Mouse (Mus musculus) ES-E14 (cell line): ENCODE results near the gene Nfatc2.

ENCODE experiments used
- HCFC1 ChIP-seq: IDR thresholded peaks from 2 replicates; pipeline ENCODE4 v1.6.1; 2012; ENCODE audit warnings: low read length, inconsistent platforms, borderline replicate concordance; ENCODE audit not compliant: insufficient read depth
- MAFK ChIP-seq: IDR thresholded peaks from 2 replicates; pipeline ENCODE4 v1.6.1; 2014; ENCODE audit warnings: mild to moderate bottlenecking, low read depth, low read length, inconsistent platforms; ENCODE audit not compliant: insufficient read depth
- ZC3H11A ChIP-seq: IDR thresholded peaks from 2 replicates; pipeline ENCODE4 v1.6.1; 2012; ENCODE audit warnings: low read depth, mild to moderate bottlenecking, inconsistent platforms, low read length, borderline replicate concordance
- ZNF384 ChIP-seq: IDR thresholded peaks from 2 replicates; pipeline ENCODE4 v1.6.1; 2012; ENCODE audit warnings: low read depth, low read length, inconsistent platforms

DNA sequence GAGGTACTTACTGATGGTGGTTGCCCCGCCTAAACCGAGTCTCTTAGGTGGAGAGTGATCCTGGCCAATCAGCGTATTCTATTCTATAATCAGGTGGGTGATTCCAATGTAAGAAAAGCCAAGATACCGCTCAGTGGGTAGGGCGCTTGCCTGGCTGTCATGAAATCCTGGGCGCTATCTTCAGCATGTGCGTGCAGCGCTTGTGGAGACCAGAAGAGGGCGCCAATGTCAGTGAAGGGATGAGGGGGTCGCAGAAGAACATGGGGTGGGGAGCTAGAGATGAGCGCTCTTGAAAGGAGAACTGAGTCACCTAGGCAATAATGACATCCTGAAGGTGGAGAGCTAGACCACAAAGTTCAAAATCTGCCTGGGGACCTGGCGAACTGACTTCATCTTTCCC is 160.0 kb downstream of the Nfatc2 start:
- no peak for TF ChIP-seq HCFC1
- TF ChIP-seq ZC3H11A = no peak
- TF ChIP-seq ZNF384 = no peak
- no peak for TF ChIP-seq MAFK
